25 mouse cellular contexts compared by ENCODE assay signal in the genomic region with DNA sequence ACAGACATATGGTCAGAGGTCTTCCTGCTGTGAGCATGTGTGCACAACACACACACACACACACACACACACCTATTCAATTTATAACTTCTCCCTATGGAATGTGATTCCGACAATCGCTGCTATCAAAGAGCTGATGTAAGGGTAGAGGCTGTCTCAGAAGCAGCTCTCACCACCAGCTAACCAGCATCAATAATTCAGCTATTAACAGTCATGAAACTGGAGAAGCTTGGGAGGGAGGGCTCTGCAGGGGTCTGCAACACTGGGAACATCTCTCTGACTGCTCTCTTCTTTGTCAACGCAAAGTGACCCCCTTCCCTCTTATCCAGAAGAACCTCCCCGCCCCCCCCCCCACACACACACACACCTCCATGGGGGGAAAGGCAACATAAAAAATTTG. TPM values are rescaled to one million over a fixed set of nuclear protein-coding genes. Genes with fewer than 3 reads are reported as not detected.
DNase-seq lines count a peak whose midpoint lies in the region; ATAC-seq and TF ChIP-seq lines count a peak whose summit lies in the region.
"Had no signal": no experiment of that assay in that cellular context is flagged by ENCODE, and none has a peak within 500 bp of the region (broad histone marks: within the 10 kb centered on the region; RNA-seq: fewer than 3 reads in every experiment).

No protein-coding gene starts in this region.

- no peak for ATAC-seq in hindbrain, embryonic 11.5 days (ENCODE audit: low FRiP score)
- ATAC-seq in hindbrain, embryonic 16.5 days, result no peak
- no peak for ATAC-seq in midbrain, embryonic 14.5 days (ENCODE audit: low FRiP score, low TSS enrichment)
- no peak for ATAC-seq in midbrain, embryonic 11.5 days (ENCODE audit: low FRiP score)
- ATAC-seq in hindbrain, postnatal 0 days, result 0 out of 2 replicates have a peak, but pooled peaks have one; percentile 59
- ATAC-seq in neural tube, embryonic 15.5 days (ENCODE audit: low FRiP score), result peak; percentile 58
- ATAC-seq: CD4-positive, CD25-positive, alpha-beta regulatory T cell, adult 4 months; forebrain, embryonic 15.5 days; intestine, embryonic 15.5 days had no signal

- WGBS in hindbrain, embryonic 11.5 days, result 76% methylated on average over 4 of the region's 4 CpGs
- 67% methylated on average over 4 of the region's 4 CpGs for WGBS in hindbrain, embryonic 16.5 days
- 65% methylated on average over 4 of the region's 4 CpGs for WGBS in midbrain, embryonic 14.5 days
- WGBS in midbrain, embryonic 11.5 days, result 74% methylated on average over 4 of the region's 4 CpGs
- WGBS in hindbrain, postnatal 0 days, result 70% methylated on average over 4 of the region's 4 CpGs
- 46% methylated on average over 4 of the region's 4 CpGs for WGBS in neural tube, embryonic 15.5 days

- H3K4me1 ChIP-seq in hindbrain, embryonic 11.5 days (replicated peaks; ENCODE audit: control insufficient read depth, insufficient read depth, low read length), result no peaks in the 10 kb centered on the region
- H3K4me1 ChIP-seq in hindbrain, embryonic 16.5 days (ENCODE audit: control insufficient read depth, insufficient read depth, low read depth, low read length), result peaks cover 7% of the 10 kb centered on the region; the same call in 1 of the 2 replicates
- peaks cover 21% of the 10 kb centered on the region for H3K4me1 ChIP-seq in midbrain, embryonic 14.5 days (ENCODE audit: control insufficient read depth, insufficient read depth, low read length)
- no peaks in the 10 kb centered on the region; the same call in 1 of the 2 replicates for H3K4me1 ChIP-seq in midbrain, embryonic 11.5 days (ENCODE audit: control insufficient read depth, insufficient read depth, low read length)
- H3K4me1 ChIP-seq in hindbrain, postnatal 0 days (ENCODE audit: insufficient read depth, low read length), result 0 out of 2 replicates have a peak, but pooled peaks cover 4% of the 10 kb centered on the region
- peaks cover 44% of the 10 kb centered on the region for H3K4me1 ChIP-seq in neural tube, embryonic 15.5 days
- H3K4me1 ChIP-seq: megakaryocyte, embryonic 14.5 days had no signal

- H3K36me3 ChIP-seq in hindbrain, embryonic 11.5 days (ENCODE audit: control insufficient read depth, insufficient read depth, low read length), result no peaks in the 10 kb centered on the region
- H3K36me3 ChIP-seq in hindbrain, embryonic 16.5 days (ENCODE audit: control insufficient read depth, insufficient read depth, low read length), result no peaks in the 10 kb centered on the region
- no peaks in the 10 kb centered on the region for H3K36me3 ChIP-seq in midbrain, embryonic 14.5 days (ENCODE audit: control insufficient read depth, insufficient read depth, low read length)
- no peaks in the 10 kb centered on the region for H3K36me3 ChIP-seq in midbrain, embryonic 11.5 days (ENCODE audit: control insufficient read depth, insufficient read depth, low read length)
- H3K36me3 ChIP-seq in hindbrain, postnatal 0 days (ENCODE audit: insufficient read depth, low read length), result no peaks in the 10 kb centered on the region
- no peaks in the 10 kb centered on the region for H3K36me3 ChIP-seq in neural tube, embryonic 15.5 days
- H3K36me3 ChIP-seq: embryonic facial prominence, embryonic 15.5 days; forebrain, embryonic 15.5 days; heart, embryonic 10.5 days; intestine, embryonic 15.5 days; liver, embryonic 13.5 days had no signal

- no peak for TF ChIP-seq CTCF in hindbrain, postnatal 0 days (IDR thresholded peaks at IDR 0.05; ENCODE audit: low read depth)

- peak overlapping the region; percentile 48 for H3K27ac ChIP-seq in hindbrain, embryonic 11.5 days (ENCODE audit: low read depth, low read length)
- H3K27ac ChIP-seq in hindbrain, embryonic 16.5 days (ENCODE audit: low read depth, low read length), result no peak overlapping the region
- H3K27ac ChIP-seq in midbrain, embryonic 14.5 days (replicated peaks; ENCODE audit: low read depth, low read length), result peak overlapping the region; percentile 67
- H3K27ac ChIP-seq in midbrain, embryonic 11.5 days (ENCODE audit: low read depth, low read length), result no peak overlapping the region
- no peak overlapping the region for H3K27ac ChIP-seq in hindbrain, postnatal 0 days
- peak overlapping the region; percentile 76 for H3K27ac ChIP-seq in neural tube, embryonic 15.5 days (replicated peaks)
- H3K27ac ChIP-seq: embryonic facial prominence, embryonic 15.5 days; forebrain, embryonic 15.5 days; heart, embryonic 10.5 days; intestine, embryonic 15.5 days; liver, embryonic 13.5 days had no signal

- no peaks in the 10 kb centered on the region for H3K27me3 ChIP-seq in hindbrain, embryonic 11.5 days (ENCODE audit: control insufficient read depth, insufficient read depth, low read length)
- no peaks in the 10 kb centered on the region for H3K27me3 ChIP-seq in hindbrain, embryonic 16.5 days (replicated peaks; ENCODE audit: control insufficient read depth, insufficient read depth, low read length)
- no peaks in the 10 kb centered on the region for H3K27me3 ChIP-seq in midbrain, embryonic 14.5 days (ENCODE audit: control insufficient read depth, insufficient read depth, low read length)
- H3K27me3 ChIP-seq in midbrain, embryonic 11.5 days (ENCODE audit: control insufficient read depth, insufficient read depth, low read length), result no peaks in the 10 kb centered on the region
- no peaks in the 10 kb centered on the region for H3K27me3 ChIP-seq in hindbrain, postnatal 0 days (ENCODE audit: insufficient read depth, low read length)
- H3K27me3 ChIP-seq in neural tube, embryonic 15.5 days (replicated peaks), result no peaks in the 10 kb centered on the region
- H3K27me3 ChIP-seq: embryonic facial prominence, embryonic 15.5 days; forebrain, embryonic 15.5 days; intestine, embryonic 15.5 days; liver, embryonic 13.5 days had no signal

- H3K9me3 ChIP-seq in hindbrain, embryonic 11.5 days (ENCODE audit: control insufficient read depth, low read length), result no peaks in the 10 kb centered on the region
- H3K9me3 ChIP-seq in hindbrain, embryonic 16.5 days (ENCODE audit: control insufficient read depth, low read length), result no peaks in the 10 kb centered on the region
- H3K9me3 ChIP-seq in midbrain, embryonic 14.5 days (ENCODE audit: control insufficient read depth, low read length), result no peaks in the 10 kb centered on the region
- no peaks in the 10 kb centered on the region for H3K9me3 ChIP-seq in midbrain, embryonic 11.5 days (ENCODE audit: control insufficient read depth, low read length)
- H3K9me3 ChIP-seq in hindbrain, postnatal 0 days (ENCODE audit: low read length), result no peaks in the 10 kb centered on the region
- no peaks in the 10 kb centered on the region for H3K9me3 ChIP-seq in neural tube, embryonic 15.5 days (replicated peaks)
- H3K9me3 ChIP-seq: embryonic facial prominence, embryonic 15.5 days; forebrain, embryonic 15.5 days; heart, embryonic 10.5 days; intestine, embryonic 15.5 days; liver, embryonic 13.5 days; megakaryocyte, embryonic 14.5 days had no signal

- no peak overlapping the region for H3K4me2 ChIP-seq in hindbrain, embryonic 11.5 days (replicated peaks; ENCODE audit: low read depth, low read length)
- H3K4me2 ChIP-seq in hindbrain, embryonic 16.5 days (ENCODE audit: low read length), result no peak overlapping the region
- H3K4me2 ChIP-seq in midbrain, embryonic 14.5 days (ENCODE audit: low read length), result no peak overlapping the region
- no peak overlapping the region for H3K4me2 ChIP-seq in midbrain, embryonic 11.5 days
- H3K4me2 ChIP-seq in hindbrain, postnatal 0 days (ENCODE audit: low read depth, low read length), result no peak overlapping the region
- no peak overlapping the region for H3K4me2 ChIP-seq in neural tube, embryonic 15.5 days
- H3K4me2 ChIP-seq: embryonic facial prominence, embryonic 15.5 days; forebrain, embryonic 15.5 days; intestine, embryonic 15.5 days; liver, embryonic 13.5 days had no signal

- H3K9ac ChIP-seq in hindbrain, embryonic 11.5 days (ENCODE audit: low read depth, low read length), result no peak overlapping the region
- no peak overlapping the region for H3K9ac ChIP-seq in hindbrain, embryonic 16.5 days (ENCODE audit: low read depth, low read length)
- no peak overlapping the region for H3K9ac ChIP-seq in midbrain, embryonic 14.5 days (replicated peaks; ENCODE audit: low read length)
- no peak overlapping the region for H3K9ac ChIP-seq in midbrain, embryonic 11.5 days (ENCODE audit: low read length)
- no peak overlapping the region for H3K9ac ChIP-seq in hindbrain, postnatal 0 days (replicated peaks; ENCODE audit: low read length)
- no peak overlapping the region for H3K9ac ChIP-seq in neural tube, embryonic 15.5 days (replicated peaks)
- H3K9ac ChIP-seq: embryonic facial prominence, embryonic 15.5 days; forebrain, embryonic 15.5 days; intestine, embryonic 15.5 days; liver, embryonic 13.5 days had no signal

- no peak for DNase-seq in hindbrain, embryonic 11.5 days (ENCODE audit: low spot score)
- peak; percentile 46 for DNase-seq in midbrain, embryonic 14.5 days
- DNase-seq in midbrain, embryonic 11.5 days (ENCODE audit: low spot score, missing footprints), result no peak
- DNase-seq in hindbrain, postnatal 0 days (ENCODE audit: low spot score), result no peak
- DNase-seq in testis, postnatal 10 days (ENCODE audit: low spot score), result no peak
- DNase-seq: cerebellum, adult 18-20 months; cerebellum, postnatal 14 days; embryo, embryonic 11 days; gastrocnemius, postnatal 10 days; heart, postnatal 4 days; kidney, adult 9 months; kidney, postnatal 14 days; layer of hippocampus, postnatal 36 days; liver, embryonic 13.5 days; lung, adult 2 months; lung, postnatal 36 days; thymus, postnatal 14 days had no signal

- no peak overlapping the region for H3K4me3 ChIP-seq in hindbrain, embryonic 11.5 days (ENCODE audit: low read depth, low read length)
- H3K4me3 ChIP-seq in hindbrain, embryonic 16.5 days (ENCODE audit: low read length), result no peak overlapping the region
- no peak overlapping the region for H3K4me3 ChIP-seq in midbrain, embryonic 14.5 days (replicated peaks; ENCODE audit: low read depth, low read length)
- H3K4me3 ChIP-seq in midbrain, embryonic 11.5 days (ENCODE audit: low read depth, low read length), result no peak overlapping the region
- no peak overlapping the region for H3K4me3 ChIP-seq in hindbrain, postnatal 0 days (ENCODE audit: low read length)
- H3K4me3 ChIP-seq in neural tube, embryonic 15.5 days (replicated peaks), result no peak overlapping the region
- H3K4me3 ChIP-seq: embryonic facial prominence, embryonic 15.5 days; forebrain, embryonic 15.5 days; heart, embryonic 10.5 days; intestine, embryonic 15.5 days; liver, embryonic 13.5 days; megakaryocyte, embryonic 14.5 days had no signal

RNA-seq across cellular contexts. Expression of a gene that starts 38.6 kb away (rescaled TPM):
- 48.7 and 50.9 TPM in 2 replicates for polyA plus RNA-seq in hindbrain, embryonic 11.5 days (2014; fragmentation: Nextera tagmentation; extraction: Ambion mirVana)
- polyA plus RNA-seq in hindbrain, embryonic 16.5 days (2015; fragmentation: Nextera tagmentation; extraction: Ambion mirVana), result 24.6 and 30.3 TPM in 2 replicates
- 17.9 and 34.0 TPM in 2 replicates for polyA plus RNA-seq in midbrain, embryonic 14.5 days (2014; fragmentation: Nextera tagmentation; extraction: Ambion mirVana)
- 53.1 and 57.7 TPM in 2 replicates for polyA plus RNA-seq in midbrain, embryonic 11.5 days (2014; fragmentation: Nextera tagmentation; extraction: Ambion mirVana)
- 30.1 and 32.4 TPM in 2 replicates for total RNA-seq in hindbrain, postnatal 0 days (2014; rRNA removed)
- polyA plus RNA-seq in hindbrain, postnatal 0 days (2015; fragmentation: Nextera tagmentation; extraction: Ambion mirVana), result 20.7 and 21.6 TPM in 2 replicates
- polyA plus RNA-seq in neural tube, embryonic 15.5 days (2015; fragmentation: Nextera tagmentation; extraction: Ambion mirVana), result 30.7 and 32.6 TPM in 2 replicates

Comparison
In these comparisons a context has a peak if more than half of its experiments do, and no peak if none do; other contexts are left out.
1. ATAC-seq: peak in hindbrain, postnatal 0 days (single experiment) and neural tube, embryonic 15.5 days (single experiment); none in hindbrain, embryonic 11.5 days (single experiment), hindbrain, embryonic 16.5 days (single experiment), midbrain, embryonic 14.5 days (single experiment) and midbrain, embryonic 11.5 days (single experiment).
2. H3K27ac ChIP-seq: peak in hindbrain, embryonic 11.5 days (single experiment), midbrain, embryonic 14.5 days (single experiment) and neural tube, embryonic 15.5 days (single experiment); none in hindbrain, embryonic 16.5 days (single experiment), midbrain, embryonic 11.5 days (single experiment) and hindbrain, postnatal 0 days (single experiment).